15 mouse cellular contexts compared by ENCODE assay signal in genomic region chr6:94273941-94274340, GRCm38 (mm10).
"Had no signal": no experiment of that assay in that cellular context is flagged by ENCODE, and none has a peak within 500 bp of the region (broad histone marks: within the 10 kb centered on the region; RNA-seq: fewer than 3 reads in every experiment).

No protein-coding gene starts in this region.

- ATAC-seq: liver, postnatal 0 days; lung, postnatal 0 days; midbrain, embryonic 16.5 days had no signal

- DNase-seq: liver, postnatal 0 days; lung, adult 2 months; lung, postnatal 14 days; lung, postnatal 36 days; midbrain, embryonic 14.5 days; retina, postnatal 1 day; right cerebral cortex, adult 18-20 months; right cerebral cortex, postnatal 25 days; right cerebral cortex, postnatal 4 days; spleen, adult 18-20 months; thymus, adult 18-20 months; thymus, postnatal 14 days; thymus, postnatal 36 days had no signal
